Mouse (Mus musculus): ENCODE measurements at regions not wholly inside any gene's neighbourhood (a gene's known extent, or its start where the extent isn't known, plus 50 kb on each side); places are given as distances from the start of the nearest gene placed in this dataset.

GRCm38 (mm10) chr2:159889701-159890100, 444.3 kb downstream of the Gm826 start:
- DNase-seq: no peak

GRCm38 (mm10) chr2:159884773-159885459, 449.0 kb downstream of the Gm826 start:
- DNase-seq: no peak

DNA sequence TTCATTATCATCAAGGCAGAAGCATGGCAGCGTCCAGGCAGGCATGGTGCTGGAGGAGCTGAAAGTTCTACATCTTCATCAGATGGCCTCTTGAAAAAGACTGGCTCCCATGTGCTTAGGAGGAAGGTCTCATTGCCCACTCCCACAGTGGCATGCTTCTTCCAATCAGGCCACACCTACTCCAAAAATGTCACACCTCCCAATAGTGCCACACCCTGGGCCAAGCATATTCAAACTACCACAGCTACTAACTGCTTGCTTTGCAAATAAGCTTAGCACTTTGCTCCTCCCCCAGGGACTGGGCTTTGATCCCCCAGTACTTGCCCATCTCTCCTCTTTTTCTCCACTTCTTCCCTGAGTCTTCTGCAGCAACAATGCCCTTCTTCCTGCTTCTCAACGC, 467.0 kb downstream of the Gm826 start:
- DNase-seq: no peak

DNA sequence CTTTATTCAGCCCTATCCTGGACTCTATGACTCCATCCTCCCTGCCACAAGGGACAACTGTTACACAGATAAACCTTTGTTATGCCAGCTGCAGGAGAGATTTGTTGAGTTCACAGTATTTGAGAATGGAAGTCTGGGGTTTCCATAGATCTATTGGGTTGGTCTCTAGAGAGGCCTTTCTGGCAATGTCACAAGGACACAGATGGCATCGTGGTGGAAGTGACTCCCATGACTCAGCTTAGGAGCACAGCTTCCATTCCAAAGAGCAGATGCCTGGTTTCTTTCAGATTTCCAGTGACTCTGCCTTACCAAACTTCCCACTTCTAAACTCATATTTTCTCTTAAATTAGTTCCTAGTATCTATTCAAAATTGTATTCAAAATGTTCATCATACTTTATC, 467.6 kb downstream of the Gm826 start:
- DNase-seq: no peak

- DNase-seq: peak; percentile 28
These were observed 470.8 kb downstream of the Gm826 start for GRCm38 (mm10) chr2:159863185-159863584.

DNA sequence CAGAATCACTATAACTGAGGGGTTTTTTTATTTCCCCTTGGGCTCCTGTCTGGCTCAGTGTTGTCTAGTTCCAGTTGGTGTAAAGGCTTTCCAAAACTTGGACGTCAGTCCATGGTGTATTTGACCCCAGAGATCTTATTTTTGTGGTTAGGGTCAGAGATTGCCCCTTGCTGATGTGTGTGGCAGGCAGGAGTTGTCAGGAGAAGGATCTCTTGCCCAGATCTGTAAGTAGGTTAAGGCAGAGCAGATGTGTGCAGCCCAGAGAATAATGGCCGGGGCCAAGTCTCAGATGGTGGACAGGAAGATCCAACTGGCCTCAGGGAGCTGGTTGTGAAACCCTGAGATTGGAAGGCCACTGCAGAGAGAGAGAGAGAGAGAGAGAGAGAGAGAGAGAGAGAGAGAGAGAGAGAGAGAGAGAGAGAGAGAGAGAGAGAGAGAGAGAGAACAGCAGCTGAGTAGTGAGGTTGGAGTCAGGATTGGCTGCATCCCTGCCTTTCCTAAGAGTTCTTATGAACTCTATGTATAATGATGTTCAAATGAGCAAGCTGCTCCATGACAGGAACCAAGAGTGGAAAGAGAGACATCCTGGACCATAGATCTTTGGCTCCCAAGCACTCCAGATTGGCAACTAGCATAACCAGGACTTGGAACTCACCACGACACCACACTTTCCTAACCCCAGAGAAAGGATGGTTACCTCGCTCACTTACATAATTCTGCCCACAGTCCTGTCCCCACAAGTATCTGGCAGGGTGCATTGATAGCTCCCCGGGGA, 479.9 kb downstream of the Gm826 start:
- peak; percentile 9 for DNase-seq

- peak; percentile 2 for DNase-seq
These were observed 481.0 kb downstream of the Gm826 start for GRCm38 (mm10) chr2:159852959-159853358.

DNA sequence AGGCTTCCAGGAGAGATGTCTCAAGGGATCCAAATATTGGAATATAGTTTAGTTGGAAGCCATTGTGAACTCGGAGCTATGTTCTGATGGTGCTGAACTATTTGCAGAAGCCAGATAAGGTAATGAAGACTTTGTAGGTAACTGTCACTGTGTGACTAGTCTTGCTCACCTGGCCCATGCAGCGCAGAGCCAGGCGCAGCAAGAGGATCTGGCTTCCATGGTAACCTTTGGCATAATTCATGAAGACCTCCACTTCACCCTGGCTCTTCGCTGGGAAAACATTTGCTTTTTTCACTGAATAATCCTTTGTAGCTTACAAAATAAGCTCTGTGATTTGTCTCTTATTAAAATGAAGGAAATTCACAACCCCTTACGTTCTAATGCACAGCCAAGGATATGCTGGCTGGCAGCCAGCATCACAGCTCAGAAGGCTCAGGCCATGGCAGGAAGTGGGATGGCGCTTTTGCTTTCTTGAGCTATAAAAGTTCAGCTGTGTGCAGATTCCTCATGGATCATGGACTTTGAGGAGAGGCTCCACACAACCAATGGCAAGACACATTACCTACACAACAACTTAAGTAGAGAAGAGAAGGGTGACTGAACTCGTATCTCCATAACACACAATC, 501.4 kb downstream of the Gm826 start:
- DNase-seq: peak; percentile 48

- DNase-seq: peak; percentile 59
These were observed 507.5 kb downstream of the Gm826 start for GRCm38 (mm10) chr2:159826417-159826816.

GRCm38 (mm10) chr2:159818556-159818955, 515.4 kb downstream of the Gm826 start:
- DNase-seq: peak; percentile 2

- DNase-seq: no peak
These were observed 517.6 kb downstream of the Gm826 start for GRCm38 (mm10) chr2:159816344-159816743.

All from kidney, postnatal 14 days (tissue).